Mouse (Mus musculus) retina, adult 2 months (tissue): ENCODE results near the gene Stat1.

Source experiments
- DNase-seq: peaks from one replicate; pipeline ENCODE4 v3.0.0-alpha.2; 2012; ENCODE audit warnings: low read depth, low spot score

Stat1 gene

GRCm38 (mm10) chr1:52161151-52161550 lies 41.9 kb downstream of the Stat1 start:
- DNase-seq = no peak

DNA sequence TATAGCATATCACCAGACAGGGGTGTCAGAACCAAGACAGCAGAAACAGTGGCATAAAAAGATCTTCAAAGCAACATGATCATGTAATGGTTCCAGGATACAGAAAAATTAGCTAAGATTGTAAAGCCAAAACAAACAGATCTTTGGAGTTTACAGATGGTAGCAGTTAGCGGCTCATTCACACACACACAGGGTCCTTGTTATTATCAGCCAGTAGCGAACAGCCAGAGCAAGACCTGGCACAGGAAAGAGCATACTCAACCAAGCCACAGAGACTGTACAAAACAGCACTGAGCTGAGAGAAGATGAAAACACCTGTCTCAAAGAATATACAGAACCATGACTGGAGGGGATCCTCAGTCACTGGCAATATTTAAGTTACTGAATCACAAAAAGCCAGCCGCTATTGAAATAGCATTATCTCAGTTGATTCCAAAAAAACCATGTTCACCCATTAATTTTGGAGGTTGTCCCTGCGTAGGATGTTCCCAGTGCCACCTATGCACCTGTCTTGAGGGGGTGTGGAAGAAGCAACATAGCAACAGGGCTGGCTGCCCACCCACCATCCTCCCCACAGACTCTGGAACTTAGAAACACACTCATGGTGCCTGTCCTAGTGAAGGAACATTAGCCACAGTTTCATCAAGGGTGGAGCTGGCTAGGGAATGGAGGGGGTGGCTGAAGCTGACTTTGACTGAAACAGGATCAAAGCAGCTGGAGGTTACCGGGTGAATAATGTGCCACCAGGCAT lies 44.6 kb downstream of the Stat1 start:
- no peak for DNase-seq

DNA sequence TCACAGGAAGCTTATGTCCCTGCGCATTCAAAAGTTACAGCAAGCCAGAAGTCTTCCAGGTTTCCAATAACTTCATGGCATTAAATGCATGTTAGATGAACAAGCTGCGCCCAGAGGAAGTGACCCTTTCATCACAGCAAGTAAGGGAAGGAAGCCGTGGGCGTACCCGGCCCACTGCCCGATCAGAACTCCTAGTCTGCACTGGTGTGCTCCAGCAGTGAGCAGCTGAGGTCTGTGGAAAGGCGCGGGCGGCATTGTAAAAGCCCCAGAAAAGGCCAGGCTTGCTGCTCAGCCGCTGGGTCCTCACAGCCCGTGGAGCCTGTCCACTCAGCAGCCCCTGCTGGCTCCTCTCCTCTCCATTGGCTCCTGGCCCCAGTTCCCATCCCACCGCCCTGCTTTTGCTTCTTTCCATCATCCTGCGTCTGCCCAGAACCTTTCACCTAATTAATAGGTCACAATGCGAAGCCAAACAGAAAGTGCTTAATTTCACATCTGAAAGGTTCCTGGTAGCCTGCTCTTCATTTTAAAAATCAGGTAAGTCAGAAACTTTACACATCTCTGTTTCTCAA lies 47.5 kb downstream of the Stat1 start:
- no peak for DNase-seq

- no peak for DNase-seq
These were observed 50.8 kb downstream of the Stat1 start for GRCm38 (mm10) chr1:52170057-52170456.

DNA sequence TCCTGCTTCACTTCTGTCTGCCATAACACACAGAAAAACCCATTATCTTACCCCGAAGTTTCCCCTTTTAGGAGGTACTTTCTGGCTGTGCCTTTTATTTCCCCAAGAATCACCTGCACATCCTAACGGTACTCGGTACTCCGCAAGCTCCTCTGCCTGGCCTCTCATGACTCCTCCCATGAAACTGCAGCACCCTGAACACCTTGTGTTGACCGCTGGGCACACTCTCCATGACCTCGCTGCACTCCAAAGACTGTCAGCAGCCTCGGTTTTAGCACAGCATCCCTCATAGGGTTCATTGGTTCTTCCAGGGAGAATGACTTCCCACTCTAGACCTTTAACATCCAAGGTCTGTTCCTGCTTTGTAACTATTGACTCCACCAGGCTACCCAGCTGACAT lies 51.5 kb downstream of the Stat1 start:
- no peak for DNase-seq

DNA sequence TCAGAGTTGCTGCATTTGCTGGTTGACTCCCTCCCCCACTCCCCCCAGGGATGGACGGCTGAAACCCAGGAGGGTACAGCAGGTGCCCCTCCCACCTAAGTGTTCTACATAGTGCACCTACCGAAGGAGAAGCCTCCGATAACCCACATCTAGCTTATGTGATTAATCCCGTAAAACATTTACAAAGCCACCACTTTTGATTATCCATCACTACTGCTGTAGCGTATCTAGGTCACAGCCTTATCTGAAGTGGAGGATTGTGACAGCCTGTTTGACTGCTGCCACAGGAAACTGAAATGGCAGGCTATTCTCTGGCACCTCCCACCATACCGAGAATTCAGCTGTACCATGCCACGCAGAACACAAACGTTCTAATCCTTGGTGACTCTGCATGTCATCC lies 52.0 kb downstream of the Stat1 start:
- DNase-seq = no peak

DNA sequence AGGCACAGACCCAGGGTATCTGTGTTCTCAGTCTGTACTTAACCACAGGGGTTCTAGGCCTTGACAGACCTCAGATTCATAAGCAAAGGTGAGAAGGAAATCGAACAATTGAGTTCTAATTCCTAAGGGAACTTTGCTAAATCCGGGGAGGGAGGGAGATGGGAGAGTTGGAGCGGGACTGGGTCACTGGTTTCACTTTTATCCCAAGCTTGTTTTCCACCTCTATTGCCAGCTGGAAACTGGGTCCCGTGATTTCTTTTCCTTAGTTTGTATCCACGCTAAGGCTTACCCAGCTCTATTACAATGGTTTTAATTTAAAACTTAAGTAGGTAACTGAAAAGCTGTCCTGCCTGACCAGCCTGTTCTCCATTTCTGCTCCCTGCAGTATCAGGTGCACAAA lies 56.1 kb downstream of the Stat1 start:
- DNase-seq = no peak

DNA sequence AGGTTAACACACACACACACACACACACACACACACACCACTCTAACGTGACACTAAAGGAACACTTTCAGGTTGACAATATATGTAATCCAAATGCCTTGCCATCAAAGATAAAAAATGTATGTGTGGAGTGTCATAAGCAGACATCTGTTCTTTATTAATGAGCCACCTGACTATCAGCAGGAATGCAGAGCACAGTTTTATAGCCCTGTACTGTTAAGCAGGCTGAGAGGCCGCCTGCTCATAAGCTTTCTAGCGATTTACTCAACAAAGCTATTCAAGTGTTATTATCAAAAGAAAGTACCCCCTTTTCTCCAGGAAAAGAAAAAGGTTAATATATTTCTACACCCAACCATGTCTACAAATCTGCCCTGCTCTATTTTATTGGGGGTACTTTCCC lies 56.7 kb downstream of the Stat1 start:
- DNase-seq = no peak

DNA sequence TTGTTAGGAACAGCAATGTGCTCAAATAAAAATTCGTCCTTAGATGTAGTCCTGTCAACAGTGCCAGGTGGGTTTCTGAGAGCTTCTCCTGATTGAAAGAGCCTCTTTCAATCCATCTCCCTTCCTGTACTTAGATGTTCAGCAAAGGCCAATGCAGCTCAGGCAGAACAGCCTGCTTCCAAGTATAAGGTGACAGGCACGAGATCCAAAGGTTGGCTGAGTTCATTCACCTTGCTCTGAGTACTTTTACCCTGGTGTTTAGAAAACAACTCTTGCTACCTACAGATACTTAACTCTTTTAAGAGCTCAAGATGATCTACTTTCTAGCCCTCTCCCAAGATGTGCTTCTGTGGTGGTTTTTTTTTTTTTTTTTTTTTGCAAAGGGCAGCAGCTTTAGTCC lies 57.8 kb downstream of the Stat1 start:
- DNase-seq = no peak

DNA sequence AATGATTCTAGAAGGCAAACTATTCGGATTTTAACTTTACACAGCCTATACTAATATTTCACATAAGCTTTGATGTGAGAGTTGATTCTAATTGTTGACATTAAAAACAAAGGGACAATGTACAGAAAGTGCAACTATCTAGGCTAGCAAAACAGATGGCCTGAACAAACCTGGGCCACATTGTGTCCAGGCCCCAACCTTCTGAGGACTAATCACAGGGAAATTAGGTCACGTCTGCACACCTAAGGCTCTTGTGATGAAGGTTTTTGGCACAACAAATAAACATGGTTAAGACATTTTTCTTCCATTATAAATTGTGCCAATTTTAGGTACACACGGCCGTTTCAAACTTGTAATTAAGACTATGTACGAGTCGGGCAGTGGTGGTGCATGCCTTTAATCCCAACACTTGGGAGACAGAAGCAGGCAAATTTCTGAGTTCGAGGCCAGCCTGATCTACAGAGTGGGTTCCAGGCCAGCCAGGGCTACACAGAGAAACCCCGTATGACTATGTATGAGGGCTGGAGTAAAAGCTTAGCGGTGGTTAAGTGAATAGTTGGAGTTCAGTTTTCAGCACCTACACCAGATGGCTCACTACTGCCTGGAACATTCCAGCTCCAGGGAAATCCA lies 60.8 kb downstream of the Stat1 start:
- DNase-seq = no peak

DNA sequence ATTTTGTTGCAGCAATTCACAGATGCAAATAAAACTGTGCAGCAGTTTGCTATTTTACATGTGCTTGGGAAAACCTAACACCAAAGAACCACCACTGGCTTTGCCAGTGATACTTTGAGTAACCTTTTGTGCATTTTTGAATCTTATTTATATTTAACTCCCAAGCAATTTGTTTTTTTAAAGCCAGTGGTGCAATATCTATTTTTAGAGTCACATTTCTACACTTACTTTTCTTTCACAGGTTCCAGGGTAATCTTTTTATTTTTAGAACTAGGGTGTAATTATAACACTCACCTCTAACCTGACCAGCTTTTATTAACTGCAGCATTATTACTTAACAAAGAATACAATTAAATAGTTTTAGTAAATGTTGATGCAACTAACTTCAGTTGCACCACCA lies 62.8 kb downstream of the Stat1 start:
- no peak for DNase-seq

- DNase-seq = no peak
These were observed 63.8 kb downstream of the Stat1 start for GRCm38 (mm10) chr1:52182992-52183391.
